Mouse (Mus musculus) kidney, adult 8-10 months (tissue): Measurements from ENCODE around the gene Cdrt4.
A peak's percentile ranks its signal among the peaks of the same experiment; 100 is the strongest.

Experiments used
- DNase-seq, 2 experiments: peaks; one replicate each; pipeline ENCODE4 v3.0.0; 2022

The Cdrt4 gene

GRCm38 (mm10) chr11:62951012-62951411 lies at the start of gene Cdrt4:
Gene Cdrt4 (plus strand): TSS chr11:62951193.
- no peak for DNase-seq

DNA sequence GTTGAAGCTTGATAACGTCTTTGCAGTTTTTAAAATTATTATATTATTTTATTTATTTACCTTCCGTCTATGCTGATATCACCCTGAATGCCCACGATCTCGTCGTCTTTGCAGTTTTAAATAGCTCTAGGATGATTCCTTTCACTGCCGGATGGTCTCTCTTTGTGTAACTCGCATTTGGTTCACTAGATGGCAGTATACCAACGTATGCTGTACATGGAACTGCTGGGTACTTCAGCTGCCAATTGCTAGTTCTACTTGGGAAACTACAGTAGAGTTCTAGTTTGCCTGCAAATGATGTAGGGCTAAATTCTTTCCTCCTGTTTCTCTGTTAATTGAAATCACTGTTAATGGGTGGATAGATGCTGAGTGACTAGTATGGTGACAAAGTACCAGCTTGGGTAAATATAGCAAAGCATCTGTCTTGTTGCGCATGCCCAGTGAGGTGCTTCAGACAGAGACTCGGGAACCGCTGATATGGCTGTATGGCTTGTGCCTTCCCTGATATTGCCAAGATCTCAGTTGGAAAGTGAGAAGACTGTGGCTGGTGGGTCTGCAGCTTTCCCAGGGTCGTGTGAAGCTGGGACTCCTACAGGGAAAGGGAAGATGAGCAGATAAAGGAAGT lies 49.2 kb upstream of the Cdrt4 start:
- DNase-seq, result peak; percentile 51 to 58

- no peak for DNase-seq
These were observed 47.0 kb upstream of the Cdrt4 start for GRCm38 (mm10) chr11:62903871-62904495.

GRCm38 (mm10) chr11:62909720-62910306 lies 41.2 kb upstream of the Cdrt4 start:
- no peak for DNase-seq

DNA sequence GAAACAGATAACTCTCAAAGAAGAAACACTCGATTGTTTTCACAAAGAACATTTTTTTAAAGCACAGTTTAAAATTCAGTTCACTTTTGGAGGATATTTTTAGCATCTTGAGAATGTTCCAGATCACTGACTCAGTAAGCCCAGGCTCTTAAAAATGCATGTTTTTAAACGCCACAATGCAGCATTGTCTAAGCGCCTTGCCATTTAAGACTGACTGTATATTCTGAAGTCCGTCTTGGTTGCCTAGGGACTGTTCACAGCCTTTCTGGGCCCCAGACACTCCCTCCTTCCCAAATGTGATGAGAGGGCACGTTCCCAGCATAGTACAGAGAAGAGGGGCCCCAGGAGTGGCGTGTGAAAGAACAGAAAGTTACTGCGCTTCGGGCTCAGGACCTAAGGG lies 39.6 kb upstream of the Cdrt4 start:
- no peak for DNase-seq

DNA sequence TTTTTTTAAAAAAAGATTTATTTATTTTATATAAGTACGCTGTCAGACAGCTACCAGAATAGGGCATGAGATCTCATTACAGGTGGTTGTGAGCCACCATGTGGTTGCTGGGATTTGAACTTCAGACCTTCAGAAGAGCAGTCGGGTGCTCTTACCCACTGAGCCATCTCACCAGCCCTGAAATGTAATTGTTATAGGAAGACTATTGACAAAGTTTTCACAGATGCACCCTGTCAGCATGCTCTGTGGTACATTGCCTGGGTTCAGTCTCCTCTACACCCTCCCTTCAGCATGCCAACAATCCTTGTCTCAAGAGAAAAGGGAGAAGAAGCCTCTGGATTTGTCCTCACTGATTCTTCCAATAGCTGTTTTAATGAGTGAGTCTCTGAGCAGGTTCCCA lies 37.9 kb upstream of the Cdrt4 start:
- DNase-seq, result no peak

DNA sequence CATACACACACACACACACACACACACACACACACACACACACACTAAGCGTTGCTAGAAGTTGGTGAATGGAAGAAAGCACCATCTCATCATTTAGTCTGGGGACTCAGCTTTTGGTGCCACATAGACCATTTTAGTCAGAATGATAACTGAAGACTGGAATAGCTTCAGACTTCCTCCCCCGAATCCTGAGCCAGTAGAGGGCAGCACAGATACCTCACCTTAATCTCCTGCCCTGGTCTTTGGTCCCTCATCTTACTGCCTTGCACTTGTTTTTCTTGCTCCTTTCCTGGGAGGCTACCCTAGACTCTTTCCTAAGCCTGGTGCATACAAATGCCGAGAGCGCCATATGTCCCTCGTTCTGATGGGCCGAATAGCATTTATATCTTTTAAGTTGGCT lies 36.5 kb upstream of the Cdrt4 start:
- DNase-seq, result peak in 1 of 2 experiments; percentile 26

- no peak for DNase-seq
These were observed 35.5 kb upstream of the Cdrt4 start for GRCm38 (mm10) chr11:62915486-62915885.

DNA sequence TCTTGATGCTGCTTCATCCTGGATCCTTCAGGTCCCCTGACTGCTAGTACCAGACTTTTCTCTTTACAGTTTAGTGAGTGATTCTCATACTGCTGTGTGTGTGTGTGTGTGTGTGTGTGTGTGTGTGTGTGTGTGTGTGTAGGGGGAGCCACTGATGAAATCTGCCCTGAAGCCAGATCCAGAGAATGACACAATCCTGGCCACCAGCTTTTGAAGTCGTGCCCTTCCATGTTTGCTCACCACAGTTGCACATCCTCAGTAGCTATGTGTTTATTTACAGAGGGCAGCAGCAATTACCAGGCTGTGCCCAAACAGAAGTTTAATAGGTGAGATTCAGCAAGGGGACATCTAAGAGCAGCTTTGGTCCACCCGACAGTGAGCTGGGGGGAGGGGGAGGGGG lies 34.2 kb upstream of the Cdrt4 start:
- no peak for DNase-seq

GRCm38 (mm10) chr11:62919946-62920742 lies 30.8 kb upstream of the Cdrt4 start:
- no peak for DNase-seq

DNA sequence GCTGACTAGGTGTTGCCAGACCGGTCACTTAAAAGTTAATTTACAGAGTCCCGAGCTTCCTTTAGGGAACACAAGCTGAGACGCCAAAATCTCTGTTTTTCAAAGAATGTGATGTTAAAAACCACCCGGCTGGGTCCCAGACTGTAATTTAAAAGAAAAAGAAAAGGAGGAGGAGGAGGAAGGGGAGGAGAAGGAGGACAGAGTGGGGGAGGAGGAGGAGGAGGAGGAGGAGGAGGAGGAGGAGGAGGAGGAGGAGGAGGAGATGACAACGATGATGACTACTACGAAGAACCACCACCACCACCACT lies 30.3 kb upstream of the Cdrt4 start:
- no peak for DNase-seq

DNA sequence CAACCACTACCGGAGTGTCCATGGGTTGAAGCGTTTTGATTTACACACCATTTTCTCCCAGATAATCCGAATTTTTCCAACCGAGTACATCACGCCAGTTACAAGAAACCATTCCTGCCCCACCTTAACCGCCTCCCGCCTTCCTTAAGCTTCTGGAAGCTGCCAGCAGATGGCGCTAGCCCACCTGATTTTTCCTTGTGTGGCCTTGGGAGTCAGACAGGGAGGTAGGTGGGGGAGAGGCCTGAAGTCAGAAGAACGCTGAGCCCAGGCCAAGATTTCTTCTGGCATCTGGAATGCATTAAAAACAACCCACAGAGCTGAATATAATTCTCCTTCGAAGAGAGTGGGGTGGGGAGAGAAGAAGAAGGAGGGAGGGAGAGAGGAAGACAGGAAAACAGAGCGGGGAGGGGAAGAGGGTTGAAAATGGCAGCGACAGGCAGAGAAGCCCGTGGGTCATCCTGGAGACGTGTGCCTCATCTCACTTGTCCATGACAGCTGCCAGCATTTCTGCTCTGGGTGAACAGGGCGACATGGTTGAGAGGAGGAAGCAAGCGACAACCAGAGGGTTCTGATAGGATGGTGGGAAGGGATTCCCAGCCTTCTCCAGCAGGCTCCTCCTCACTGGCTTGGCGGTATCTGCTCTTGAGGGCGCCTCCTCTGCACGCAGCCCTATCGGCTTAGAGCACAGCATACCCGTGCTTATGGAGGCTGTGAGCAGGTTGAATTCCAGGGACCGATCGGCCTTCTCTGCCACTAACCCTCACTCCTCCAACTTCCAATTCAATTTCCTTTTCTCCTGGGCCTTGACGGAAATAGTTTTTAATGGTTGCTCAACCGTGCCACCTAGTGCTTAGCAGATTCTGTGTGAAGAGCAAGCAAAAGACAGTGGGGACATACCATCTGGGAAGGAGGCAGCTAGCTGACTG lies 29.7 kb upstream of the Cdrt4 start:
- DNase-seq, result peak; percentile 85 to 90

- DNase-seq, result no peak
These were observed 26.8 kb upstream of the Cdrt4 start for GRCm38 (mm10) chr11:62924091-62924761.

GRCm38 (mm10) chr11:62929799-62930198 lies 21.2 kb upstream of the Cdrt4 start:
- peak; percentile 37 to 77 for DNase-seq

DNA sequence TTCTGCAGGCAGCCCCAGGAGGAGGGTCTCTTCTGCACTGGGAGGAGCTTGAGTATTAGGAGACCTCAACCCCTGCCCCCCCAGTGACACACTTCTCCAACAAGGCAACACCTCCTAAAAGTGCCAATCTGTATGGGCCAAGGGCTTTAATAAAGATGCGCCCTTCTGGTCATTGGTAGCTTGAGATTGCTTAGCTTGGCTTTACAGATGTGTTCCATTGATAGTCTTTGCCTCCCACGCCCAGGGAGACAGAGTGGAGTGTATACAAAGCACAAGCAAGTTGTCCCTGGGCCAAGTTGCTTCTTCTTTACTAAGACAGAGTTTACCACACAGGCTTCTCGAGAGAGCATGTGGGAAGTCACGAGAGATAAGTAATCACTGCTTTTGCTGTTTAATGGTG lies 20.4 kb upstream of the Cdrt4 start:
- no peak for DNase-seq

- DNase-seq, result no peak
These were observed 19.9 kb upstream of the Cdrt4 start for GRCm38 (mm10) chr11:62931141-62931540.

- DNase-seq, result no peak
These were observed 17.9 kb upstream of the Cdrt4 start for GRCm38 (mm10) chr11:62933099-62933498.

GRCm38 (mm10) chr11:62934795-62935514 lies 16.0 kb upstream of the Cdrt4 start:
- DNase-seq, result no peak

DNA sequence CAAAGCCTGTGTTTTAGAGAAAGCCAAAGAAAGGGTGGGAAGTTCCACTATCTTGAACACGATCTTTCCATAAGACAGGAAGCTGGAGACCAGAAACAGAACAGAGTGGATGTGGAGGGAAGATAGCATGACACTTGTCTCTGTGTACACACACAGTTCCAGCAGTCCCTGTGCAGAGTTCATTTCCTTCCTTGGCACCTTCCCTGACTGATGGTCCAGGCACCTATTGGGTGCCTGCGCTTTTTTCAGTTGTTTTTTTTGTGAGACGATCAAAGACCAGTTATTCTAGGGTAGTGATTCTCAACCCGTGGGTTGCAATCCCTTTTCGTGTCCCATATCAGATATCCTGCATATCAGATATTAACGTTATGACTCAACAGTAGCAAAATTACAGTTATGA lies 13.0 kb upstream of the Cdrt4 start:
- no peak for DNase-seq

DNA sequence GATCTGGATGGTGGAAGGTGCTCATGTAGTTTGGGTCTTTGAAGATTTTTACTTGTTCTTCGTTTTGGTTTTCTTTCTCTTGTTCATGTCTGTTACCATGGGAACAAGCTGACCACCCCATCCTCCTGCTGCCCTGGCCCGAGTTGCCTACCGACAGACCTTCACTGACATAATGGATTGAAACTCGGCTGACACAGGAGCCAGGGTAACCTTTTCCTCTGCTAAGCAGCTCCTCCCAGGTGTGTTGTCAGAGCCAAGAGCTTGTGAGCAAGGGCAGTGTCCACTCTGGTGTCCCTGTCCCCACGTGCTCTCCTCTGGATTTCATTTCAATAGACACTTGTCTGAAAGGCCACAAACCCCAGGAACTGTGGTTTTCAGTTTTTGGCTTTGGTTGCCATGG lies 12.1 kb upstream of the Cdrt4 start:
- no peak for DNase-seq

GRCm38 (mm10) chr11:62940176-62940575 lies 10.8 kb upstream of the Cdrt4 start:
- no peak for DNase-seq

DNA sequence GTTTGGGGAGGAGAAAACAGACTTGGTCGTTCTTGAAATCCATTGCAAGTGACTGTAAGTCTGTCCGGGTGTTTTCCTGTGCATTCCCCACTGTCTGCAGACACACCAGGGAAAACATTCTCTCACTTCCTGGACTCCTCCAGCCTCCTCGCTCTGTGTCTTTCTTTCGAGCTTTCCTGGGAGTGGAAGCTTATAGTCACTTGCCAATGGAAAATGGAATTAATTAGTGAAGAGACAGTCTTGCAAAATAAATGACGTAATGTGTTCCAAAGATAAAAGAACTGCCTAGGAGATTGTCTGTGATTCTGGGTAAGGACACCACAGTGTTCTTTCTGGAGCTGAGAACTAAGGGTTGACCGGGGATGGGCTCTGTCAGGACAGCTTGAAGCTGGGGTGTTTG lies 7.5 kb upstream of the Cdrt4 start:
- no peak for DNase-seq
